22 mouse cellular contexts compared by ENCODE assay signal in the genomic region with DNA sequence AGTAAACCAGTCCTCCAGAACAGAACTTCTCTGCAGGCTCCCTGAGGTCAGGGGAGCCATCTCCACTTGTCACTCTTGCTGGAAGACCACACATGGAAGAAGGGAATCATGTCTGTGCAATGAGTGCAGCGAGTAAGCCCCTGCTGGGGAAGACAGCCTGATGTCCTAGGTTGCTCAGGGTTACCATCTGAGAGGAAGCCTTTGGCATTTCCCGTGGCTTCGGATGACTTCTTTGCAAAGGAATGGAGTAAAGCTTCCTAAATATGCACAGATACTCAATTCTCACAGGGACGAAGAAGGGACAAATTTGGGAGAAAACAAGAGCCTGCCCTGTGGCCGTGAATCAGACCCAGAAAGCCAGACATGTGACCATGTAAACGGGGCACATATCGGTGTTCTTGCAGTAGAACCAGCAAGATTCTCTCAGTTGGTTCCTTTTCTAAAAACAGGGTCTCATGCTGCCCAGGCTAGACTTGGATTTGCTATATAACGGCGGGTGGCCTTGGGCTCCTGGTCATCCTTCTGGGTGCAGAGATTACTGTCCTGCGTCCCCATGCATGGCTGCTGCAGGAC. TPM values are rescaled to one million over a fixed set of nuclear protein-coding genes. Genes with fewer than 3 reads are reported as not detected.
DNase-seq lines count a peak whose midpoint lies in the region; TF ChIP-seq lines count a peak whose summit lies in the region.
"Had no signal": no experiment of that assay in that cellular context is flagged by ENCODE, and none has a peak within 500 bp of the region (broad histone marks: within the 10 kb centered on the region; RNA-seq: fewer than 3 reads in every experiment).

No protein-coding gene starts in this region.

- DNase-seq in kidney, adult 2 months: no peak
- DNase-seq in kidney, postnatal 36 days: no peak
- DNase-seq in lung, adult 2 months: no peak
- DNase-seq in lung, postnatal 36 days: no peak
- DNase-seq in cerebellum, postnatal 10 days: no peak
- DNase-seq in right cerebral cortex, adult 18-20 months: no peak
- DNase-seq: cerebellum, adult 11-12 months; cerebellum, postnatal 25 days; embryo, embryonic 11 days; gastrocnemius, postnatal 14 days; kidney, postnatal 4 days; layer of hippocampus, adult 9-11 months; lung, embryonic 14.5 days; thymus, adult 18-20 months; thymus, postnatal 36 days had no signal

- no peak overlapping the region for H3K4me3 ChIP-seq in kidney, adult 2 months (ENCODE audit: insufficient read depth, low read depth, low read length)
- no peak overlapping the region for H3K4me3 ChIP-seq in lung, adult 2 months (replicated peaks; ENCODE audit: extremely low read depth, low read depth, low read length)
- H3K4me3 ChIP-seq in brown adipose tissue, adult 24 weeks (ENCODE audit: insufficient read depth, low read depth, low read length): no peak overlapping the region
- H3K4me3 ChIP-seq: forebrain, embryonic 10.5 days; hindbrain, embryonic 10.5 days; intestine, embryonic 15.5 days; midbrain, embryonic 15.5 days; myocyte; neural tube, embryonic 13.5 days had no signal

- peak overlapping the region; percentile 33; the same call in 1 of the 2 replicates for H3K27ac ChIP-seq in kidney, adult 2 months (ENCODE audit: insufficient read depth, low read depth, low read length)
- peak overlapping the region; percentile 23 for H3K27ac ChIP-seq in brown adipose tissue, adult 24 weeks (replicated peaks; ENCODE audit: low read depth, low read length)
- H3K27ac ChIP-seq: forebrain, embryonic 10.5 days; hindbrain, embryonic 10.5 days; intestine, embryonic 15.5 days; midbrain, embryonic 15.5 days had no signal

- 57% methylated on average over 10 of the region's 10 CpGs for WGBS in kidney, adult 2 months
- 57% methylated on average over 10 of the region's 10 CpGs for WGBS in lung, adult 2 months

- no peaks in the 10 kb centered on the region for H3K27me3 ChIP-seq in kidney, adult 2 months (replicated peaks; ENCODE audit: control insufficient read depth, insufficient read depth, low read length)
- H3K27me3 ChIP-seq: intestine, embryonic 15.5 days; midbrain, embryonic 15.5 days; neural tube, embryonic 13.5 days had no signal

- peaks cover 12% of the 10 kb centered on the region for H3K4me1 ChIP-seq in kidney, adult 2 months (ENCODE audit: control insufficient read depth, insufficient read depth, low read length)
- peaks cover 63% of the 10 kb centered on the region for H3K4me1 ChIP-seq in lung, adult 2 months (ENCODE audit: control insufficient read depth, insufficient read depth, low read length)
- peaks cover 68% of the 10 kb centered on the region for H3K4me1 ChIP-seq in brown adipose tissue, adult 24 weeks (ENCODE audit: control insufficient read depth, insufficient read depth, insufficient read length, low read length)

- H3K36me3 ChIP-seq in kidney, adult 2 months (ENCODE audit: control insufficient read depth, insufficient read depth, low read length): no peaks in the 10 kb centered on the region
- H3K36me3 ChIP-seq: forebrain, embryonic 10.5 days; hindbrain, embryonic 10.5 days; intestine, embryonic 15.5 days; midbrain, embryonic 15.5 days; neural tube, embryonic 13.5 days had no signal

- TF ChIP-seq CTCF in kidney, adult 2 months (conservative IDR thresholded peaks at IDR 0.05; ENCODE audit: insufficient read depth, insufficient read length, low read depth, low read length): no peak
- no peak for TF ChIP-seq CTCF in lung, adult 2 months (IDR thresholded peaks at IDR 0.05; ENCODE audit: insufficient read depth, low read length)

- no peak for TF ChIP-seq POLR2A in kidney, adult 2 months (IDR thresholded peaks at IDR 0.05; ENCODE audit: low read depth, low read length)
- 0 out of 2 replicates have a peak, but pooled peaks have one; percentile 0 for TF ChIP-seq POLR2A in lung, adult 2 months (IDR thresholded peaks at IDR 0.05; ENCODE audit: borderline replicate concordance, extremely low read depth, low read depth, low read length)

RNA-seq across cellular contexts. Expression of a gene that starts 31.0 kb away (rescaled TPM):
- polyA plus RNA-seq in kidney, adult 2 months (2012; rRNA removed): 75.9 and 108 TPM in 2 replicates
- 777 and 943 TPM in 2 replicates for polyA plus RNA-seq in lung, adult 2 months (2012; rRNA removed)
- polyA plus RNA-seq in brown adipose tissue, adult 24 weeks (2012; ENCODE audit: insufficient read depth, insufficient read length, missing spikeins): 196 and 238 TPM in 2 replicates
